Mouse (Mus musculus) erythroblast, embryonic 14.5 days (primary cell): ENCODE measurements around the gene Fgfr2.

Source experiments
- GATA1 ChIP-seq: IDR thresholded peaks from 2 replicates; pipeline ENCODE4 v1.6.1; 2012; ENCODE audit warnings: low read length, inconsistent platforms, mixed read lengths
- TAL1 ChIP-seq: IDR thresholded peaks from 3 replicates; pipeline ENCODE4 v1.6.1; 2012; ENCODE audit warnings: low read length, inconsistent platforms, mixed read lengths

DNA sequence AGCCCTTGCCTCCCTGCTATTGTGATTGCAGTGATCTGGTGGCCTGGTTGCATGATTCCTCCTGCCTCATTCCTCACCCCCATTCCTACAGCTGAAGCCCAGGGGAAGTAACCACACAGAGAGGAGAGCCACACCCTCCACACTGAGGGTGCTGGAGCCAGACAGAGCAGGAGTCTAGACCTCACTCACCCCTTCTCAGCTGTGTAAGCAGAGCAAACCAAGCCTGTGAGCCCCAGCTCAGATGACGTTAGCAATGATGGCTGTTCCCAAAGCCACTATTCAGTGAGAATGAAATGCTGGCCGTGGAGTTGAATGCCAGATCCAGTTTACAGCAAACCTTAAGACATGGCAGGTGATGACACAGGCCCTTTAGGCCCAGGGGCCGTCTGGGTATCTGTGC, 645.4 kb downstream of the Fgfr2 start:
- TF ChIP-seq GATA1 (no peak), TAL1 (no peak)
